Mouse (Mus musculus) E14TG2a.4 (cell line): Measurements from ENCODE around the gene Dek.

Source experiments
- CTCF ChIP-seq: conservative IDR thresholded peaks from 2 replicates; pipeline ENCODE4 v1.5.1; 2014; ENCODE audit warnings: low read length
- NANOG ChIP-seq: IDR thresholded peaks from 2 replicates; pipeline ENCODE4 v1.6.1; 2014; ENCODE audit warnings: borderline replicate concordance, low read length, mixed read lengths
- POU5F1 ChIP-seq: IDR thresholded peaks from 2 replicates; pipeline ENCODE4 v1.6.1; 2014; ENCODE audit warnings: low read length, borderline replicate concordance

GRCm38 (mm10) chr13:47122537-47123430 is 16.8 kb upstream of the Dek start, which contains the start of gene Rnf144b:
- TF ChIP-seq CTCF (no peak), POU5F1 (no peak), NANOG (no peak)
